Mouse (Mus musculus) bone marrow, adult 2 months (tissue): ENCODE measurements at regions not wholly inside any gene's neighbourhood (a gene's known extent, or its start where the extent isn't known, plus 50 kb on each side); places are given as distances from the start of the nearest gene placed in this dataset.

Experiments
- CTCF ChIP-seq: fragments of 200-500 bp; IDR thresholded peaks from 2 replicates; pipeline ENCODE4 v1.5.1; 2011; ENCODE audit warnings: low read length, control low read depth; ENCODE audit not compliant: control insufficient read depth, insufficient read depth
- POLR2A ChIP-seq: fragments of 200-500 bp; IDR thresholded peaks from 2 replicates; pipeline ENCODE4 v1.6.1; 2011; ENCODE audit warnings: low read depth, mild to moderate bottlenecking, control low read depth, low read length, borderline replicate concordance; ENCODE audit not compliant: control insufficient read depth

DNA sequence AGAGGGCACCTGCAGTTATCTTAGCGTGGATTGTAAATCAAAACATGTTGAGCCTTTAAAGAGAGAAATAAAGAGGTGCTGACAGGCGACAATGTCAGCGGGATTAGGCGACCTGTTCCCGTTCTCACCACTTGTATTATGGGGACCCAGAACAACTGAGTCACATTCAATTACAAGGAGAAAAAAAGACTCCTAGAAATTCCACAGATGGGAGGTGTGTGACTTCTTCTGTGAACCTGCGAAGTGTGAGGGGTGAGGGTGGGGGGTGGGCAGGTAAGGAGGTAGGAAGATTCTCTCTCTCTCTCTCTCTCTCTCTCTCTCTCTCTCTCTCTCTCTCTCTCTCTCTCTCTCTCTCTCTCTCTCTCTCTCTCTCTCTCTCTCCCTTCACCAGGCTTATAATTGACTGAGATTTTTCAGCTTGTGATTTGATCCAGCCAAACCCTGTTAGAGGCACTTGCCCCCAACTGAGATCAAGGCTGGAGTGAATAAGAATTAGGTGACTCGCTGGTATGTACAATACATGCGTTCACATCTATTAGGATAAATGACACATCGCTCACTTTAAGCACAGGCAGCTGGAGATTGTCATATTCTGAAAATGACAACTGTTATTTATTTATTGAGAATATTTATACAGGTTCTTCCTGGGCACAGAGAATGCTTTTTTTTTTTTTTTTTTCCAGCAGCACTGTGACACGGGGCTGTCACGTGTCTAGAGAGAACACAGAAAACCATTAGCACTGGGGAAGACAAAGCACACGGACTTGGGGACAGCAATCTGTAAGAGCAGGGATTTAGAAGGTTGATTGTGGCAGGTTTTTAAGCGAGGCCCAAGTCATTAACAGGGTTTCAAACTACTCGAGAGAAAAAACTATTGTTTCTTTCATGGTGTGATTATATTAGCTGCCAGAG lies 119.2 kb downstream of the Sem1 start:
- no peak for TF ChIP-seq CTCF
- TF ChIP-seq POLR2A, result no peak
